Mouse (Mus musculus) left cerebral cortex, postnatal 4 days (tissue): ENCODE results near the gene Il10. TPM values are rescaled to one million over a fixed set of nuclear protein-coding genes. Genes with fewer than 3 reads are reported as not detected.

Source experiments
- DNase-seq: peaks from one replicate; pipeline ENCODE4 v3.0.0-alpha.2; 2022
- intact Hi-C: fragments of 180-260 bp; cut with DNase I; formaldehyde crosslinking; loops from one replicate; pipeline ENCODE4 v1.15.1; 2025
- total RNA-seq, 2 experiments: library from RNA; stranded (reverse); gene quantifications; 2 replicates each; pipeline ENCODE4 v1.2.3; 2021

Gene Il10
- under 1 TPM in 1 of 2 experiments, not detected in 1; 0.26 TPM for total RNA-seq

- intact Hi-C loops: no loop called here
- DNase-seq: no peak
Observed at GRCm38 (mm10) chr1:131019492-131020098, at the start of gene Il10. Gene Il10 (plus strand): TSS chr1:131019845.

- peak; percentile 57 for DNase-seq
- intact Hi-C loops: loop anchor here (10.0 kb wide), 1 partner anchor 105 kb away; no protein-coding TSS in a partner anchor
Observed at GRCm38 (mm10) chr1:130979455-130979854, 40.2 kb upstream of the Il10 start.

GRCm38 (mm10) chr1:130984441-130984840, 35.2 kb upstream of the Il10 start:
- intact Hi-C loops: no loop called here
- no peak for DNase-seq

GRCm38 (mm10) chr1:130987001-130987400, 32.6 kb upstream of the Il10 start:
- no peak for DNase-seq
- intact Hi-C loops: no loop called here

- intact Hi-C loops: no loop called here
- DNase-seq: no peak
Observed at GRCm38 (mm10) chr1:130987418-130987817, 32.2 kb upstream of the Il10 start.

GRCm38 (mm10) chr1:130989331-130989730, 30.3 kb upstream of the Il10 start:
- no peak for DNase-seq
- intact Hi-C loops: no loop called here

GRCm38 (mm10) chr1:130990448-130990847, 29.2 kb upstream of the Il10 start:
- no peak for DNase-seq
- intact Hi-C loops: no loop called here

- no peak for DNase-seq
Observed at GRCm38 (mm10) chr1:130993574-130994154, 26.0 kb upstream of the Il10 start.

GRCm38 (mm10) chr1:130995515-130995914, 24.1 kb upstream of the Il10 start:
- DNase-seq: no peak
- intact Hi-C loops: no loop called here

More at GRCm38 (mm10) chr1:130993574-130994154, 26.0 kb upstream of the Il10 start:
- intact Hi-C loops: no loop called here

GRCm38 (mm10) chr1:130996356-130996755, 23.3 kb upstream of the Il10 start:
- no peak for DNase-seq
- intact Hi-C loops: no loop called here

GRCm38 (mm10) chr1:130997441-130997840, 22.2 kb upstream of the Il10 start:
- intact Hi-C loops: no loop called here
- no peak for DNase-seq

GRCm38 (mm10) chr1:130998321-130998720, 21.3 kb upstream of the Il10 start:
- no peak for DNase-seq
- intact Hi-C loops: no loop called here

- intact Hi-C loops: no loop called here
- DNase-seq: no peak
Observed at GRCm38 (mm10) chr1:130999708-131000107, 19.9 kb upstream of the Il10 start.

- intact Hi-C loops: no loop called here
- DNase-seq: no peak
Observed at GRCm38 (mm10) chr1:131000296-131000695, 19.3 kb upstream of the Il10 start.

GRCm38 (mm10) chr1:131002561-131002960, 17.1 kb upstream of the Il10 start:
- DNase-seq: no peak
- intact Hi-C loops: no loop called here

GRCm38 (mm10) chr1:131003037-131003922, 16.4 kb upstream of the Il10 start:
- no peak for DNase-seq
- intact Hi-C loops: no loop called here

- intact Hi-C loops: no loop called here
- no peak for DNase-seq
Observed at GRCm38 (mm10) chr1:131006069-131006468, 13.6 kb upstream of the Il10 start.

GRCm38 (mm10) chr1:131010201-131011153, 9.2 kb upstream of the Il10 start:
- intact Hi-C loops: no loop called here

GRCm38 (mm10) chr1:131012494-131012893, 7.2 kb upstream of the Il10 start:
- DNase-seq: no peak
- intact Hi-C loops: no loop called here

More at GRCm38 (mm10) chr1:131010201-131011153, 9.2 kb upstream of the Il10 start:
- DNase-seq: no peak

GRCm38 (mm10) chr1:131013926-131014325, 5.7 kb upstream of the Il10 start:
- no peak for DNase-seq
- intact Hi-C loops: no loop called here
